Mouse (Mus musculus) hindbrain, embryonic 13.5 days (tissue): ENCODE data around the gene Xkr8. TPM values are rescaled to one million over a fixed set of nuclear protein-coding genes. Genes with fewer than 3 reads are reported as not detected.
"Not testable (repeated sequence)": the region's sequence is repeated elsewhere in the genome, so short reads cannot be mapped to it uniquely, and the experiment has no call there.

ENCODE experiments used
- ATAC-seq: fragments of 200-750 bp; cut with Nextera tagmentation; 2 replicates; pipeline ENCODE4 v1.8.0; 2017; ENCODE audit warnings: moderate TSS enrichment; ENCODE audit not compliant: low FRiP score
- H3K27ac ChIP-seq: fragments of 300-500 bp; sonication (generic); 2 replicates; pipeline ENCODE4 v1.5.1; 2015; ENCODE audit warnings: inconsistent platforms, mild to moderate bottlenecking, moderate library complexity
- H3K27me3 ChIP-seq: fragments of 300-500 bp; sonication (generic); 2 replicates; pipeline ENCODE4 v1.6.1; 2015; ENCODE audit warnings: mild to moderate bottlenecking, inconsistent platforms
- H3K36me3 ChIP-seq: fragments of 300-500 bp; sonication (generic); 2 replicates; pipeline ENCODE4 v1.6.1; 2015; ENCODE audit warnings: mild to moderate bottlenecking, inconsistent platforms
- H3K4me1 ChIP-seq: fragments of 300-500 bp; sonication (generic); replicated peaks from 2 replicates; pipeline ENCODE4 v1.6.1; 2015; ENCODE audit warnings: inconsistent platforms
- H3K4me2 ChIP-seq: fragments of 300-500 bp; sonication (generic); 2 replicates; pipeline ENCODE4 v1.6.1; 2015; ENCODE audit warnings: inconsistent platforms, mild to moderate bottlenecking, moderate library complexity
- H3K4me3 ChIP-seq: fragments of 300-500 bp; sonication (generic); 2 replicates; pipeline ENCODE4 v1.5.1; 2015; ENCODE audit warnings: mild to moderate bottlenecking, inconsistent platforms
- H3K9ac ChIP-seq: fragments of 300-500 bp; sonication (generic); 2 replicates; pipeline ENCODE4 v1.6.1; 2015; ENCODE audit warnings: mild to moderate bottlenecking, inconsistent platforms
- H3K9me3 ChIP-seq: fragments of 300-500 bp; sonication (generic); 2 replicates; pipeline ENCODE4 v1.6.1; 2016; ENCODE audit warnings: inconsistent platforms
- WGBS: fragments of 180-500 bp; shearing (Covaris S2); methylation state at CpG from one replicate; pipeline ENCODE4 v1.1.7; 2015; 5-methylcytosine and 5-hydroxymethylcytosine counted together
- polyA plus RNA-seq: library from polyadenylated mRNA; unstranded; fragments of >200 nt; fragmentation: Nextera tagmentation; extraction: Ambion mirVana; gene quantifications from 2 replicates; pipeline ENCODE4 v1.2.1, GENCODE M21; 2015

Xkr8 gene
- polyA plus RNA-seq: 5.0 and 6.1 TPM in 2 replicates

- 3% methylated on average over 34 of the region's 34 CpGs for WGBS
- ATAC-seq: peak; percentile 95
- Histone ChIP-seq H3K4me3 (peak within 1 kb of the TSS; percentile 62), H3K4me1 (peaks cover 11% of the 10 kb centered on the region), H3K9ac (peak within 1 kb of the TSS; percentile 80), H3K9me3 (no peaks in the 10 kb centered on the region), H3K36me3 (peaks cover 12% of the 10 kb centered on the region), H3K27me3 (no peaks in the 10 kb centered on the region), H3K4me2 (peak within 1 kb of the TSS; percentile 87), H3K27ac (peak within 1 kb of the TSS; percentile 50; the same call in 1 of the 2 replicates)
Measured at GRCm38 (mm10) chr4:132732148-132732684, at the start of gene Xkr8. Gene Xkr8 (minus strand): TSS chr4:132732546.

- H3K4me2 ChIP-seq: no peak overlapping the region
- ATAC-seq: no peak
- H3K4me3 ChIP-seq: no peak overlapping the region
- H3K27ac ChIP-seq: no peak overlapping the region
- no peaks in the 10 kb centered on the region for H3K4me1 ChIP-seq
- H3K27me3 ChIP-seq: no peaks in the 10 kb centered on the region
- peaks cover 49% of the 10 kb centered on the region for H3K36me3 ChIP-seq
- H3K9me3 ChIP-seq: no peaks in the 10 kb centered on the region
- WGBS: 94% methylated on average over 4 of the region's 4 CpGs
- no peak overlapping the region for H3K9ac ChIP-seq
Measured at GRCm38 (mm10) chr4:132780288-132780687, 47.9 kb upstream of the Xkr8 start.

GRCm38 (mm10) chr4:132778562-132779201 lies 46.3 kb upstream of the Xkr8 start:
- H3K4me3 ChIP-seq: no peak overlapping the region
- no peak for ATAC-seq
- no peaks in the 10 kb centered on the region for H3K9me3 ChIP-seq
- H3K4me2 ChIP-seq: no peak overlapping the region
- WGBS: 94% methylated on average over 6 of the region's 6 CpGs
- no peaks in the 10 kb centered on the region for H3K27me3 ChIP-seq
- H3K36me3 ChIP-seq: peaks cover 64% of the 10 kb centered on the region
- no peaks in the 10 kb centered on the region for H3K4me1 ChIP-seq
- no peak overlapping the region for H3K9ac ChIP-seq
- no peak overlapping the region for H3K27ac ChIP-seq

GRCm38 (mm10) chr4:132776764-132777163 lies 44.4 kb upstream of the Xkr8 start:
- no peak overlapping the region for H3K4me2 ChIP-seq
- no peaks in the 10 kb centered on the region for H3K4me1 ChIP-seq
- H3K27me3 ChIP-seq: no peaks in the 10 kb centered on the region
- 87% methylated on average over 4 of the region's 5 CpGs for WGBS
- no peak overlapping the region for H3K9ac ChIP-seq
- H3K9me3 ChIP-seq: no peaks in the 10 kb centered on the region
- ATAC-seq: no peak
- peaks cover 80% of the 10 kb centered on the region for H3K36me3 ChIP-seq
- no peak overlapping the region for H3K4me3 ChIP-seq
- no peak overlapping the region for H3K27ac ChIP-seq

- H3K36me3 ChIP-seq: peaks cover 76% of the 10 kb centered on the region
- H3K4me3 ChIP-seq: no peak overlapping the region
- no peaks in the 10 kb centered on the region for H3K9me3 ChIP-seq
- no peak overlapping the region for H3K4me2 ChIP-seq
- ATAC-seq: no peak
- no peak overlapping the region for H3K27ac ChIP-seq
- 84% methylated on average over 3 of the region's 3 CpGs for WGBS
- H3K27me3 ChIP-seq: no peaks in the 10 kb centered on the region
- H3K4me1 ChIP-seq: no peaks in the 10 kb centered on the region
- no peak overlapping the region for H3K9ac ChIP-seq
Measured at GRCm38 (mm10) chr4:132774905-132775304, 42.6 kb upstream of the Xkr8 start.

- no peak for ATAC-seq
- Histone ChIP-seq H3K4me2 (no peak overlapping the region), H3K27me3 (no peaks in the 10 kb centered on the region), H3K36me3 (peaks cover 48% of the 10 kb centered on the region), H3K27ac (no peak overlapping the region), H3K9ac (no peak overlapping the region), H3K4me1 (peaks cover 11% of the 10 kb centered on the region), H3K4me3 (no peak overlapping the region), H3K9me3 (no peaks in the 10 kb centered on the region)
- 93% methylated on average over 9 of the region's 9 CpGs for WGBS
Measured at GRCm38 (mm10) chr4:132771776-132772175, 39.4 kb upstream of the Xkr8 start.

- Histone ChIP-seq H3K9ac (peak within 1 kb of the TSS; percentile 77), H3K9me3 (no peaks in the 10 kb centered on the region), H3K27ac (no peak within 1 kb of the TSS), H3K27me3 (no peaks in the 10 kb centered on the region), H3K4me3 (peak within 1 kb of the TSS; percentile 74), H3K4me1 (peaks cover 11% of the 10 kb centered on the region), H3K36me3 (peaks cover 15% of the 10 kb centered on the region), H3K4me2 (peak within 1 kb of the TSS; percentile 95)
- WGBS: under 1% methylated on average over 71 of the region's 71 CpGs
- peak; percentile 98 for ATAC-seq
Measured at GRCm38 (mm10) chr4:132767914-132768876, 35.8 kb upstream of the Xkr8 start, which contains the start of gene Rpa2. Gene Rpa2 (plus strand): TSS chr4:132768332.

- not testable (repeated sequence) for H3K27ac ChIP-seq, H3K4me2 ChIP-seq, H3K9me3 ChIP-seq, H3K4me1 ChIP-seq, H3K36me3 ChIP-seq, H3K9ac ChIP-seq, ATAC-seq, H3K4me3 ChIP-seq, H3K27me3 ChIP-seq
- WGBS: 85% methylated on average over 3 of the region's 3 CpGs
Measured at GRCm38 (mm10) chr4:132763125-132763524, 30.8 kb upstream of the Xkr8 start.

- WGBS: 79% methylated on average over 6 of the region's 6 CpGs
- H3K4me2 ChIP-seq: no peak overlapping the region
- no peaks in the 10 kb centered on the region for H3K9me3 ChIP-seq
- no peak overlapping the region for H3K9ac ChIP-seq
- H3K4me1 ChIP-seq: no peaks in the 10 kb centered on the region
- no peak overlapping the region for H3K27ac ChIP-seq
- H3K27me3 ChIP-seq: peaks cover 10% of the 10 kb centered on the region
- H3K4me3 ChIP-seq: no peak overlapping the region
- no peaks in the 10 kb centered on the region for H3K36me3 ChIP-seq
- no peak for ATAC-seq
Measured at GRCm38 (mm10) chr4:132762602-132763001, 30.3 kb upstream of the Xkr8 start.

GRCm38 (mm10) chr4:132760296-132760695 lies 27.9 kb upstream of the Xkr8 start:
- Histone ChIP-seq H3K4me1 (peaks cover 11% of the 10 kb centered on the region), H3K9me3 (no peaks in the 10 kb centered on the region), H3K9ac (no peak overlapping the region), H3K27ac (no peak overlapping the region), H3K36me3 (no peaks in the 10 kb centered on the region), H3K27me3 (peaks cover 30% of the 10 kb centered on the region), H3K4me2 (no peak overlapping the region), H3K4me3 (no peak overlapping the region)
- no peak for ATAC-seq
- WGBS: 76% methylated on average over 3 of the region's 3 CpGs

- Histone ChIP-seq H3K36me3 (no peaks in the 10 kb centered on the region), H3K27ac (no peak overlapping the region), H3K4me3 (no peak overlapping the region), H3K9ac (no peak overlapping the region), H3K4me1 (peaks cover 11% of the 10 kb centered on the region), H3K27me3 (peaks cover 33% of the 10 kb centered on the region), H3K9me3 (no peaks in the 10 kb centered on the region), H3K4me2 (peak overlapping the region; percentile 72; the same call in 1 of the 2 replicates)
- 87% methylated on average over 7 of the region's 7 CpGs for WGBS
- no peak for ATAC-seq
Measured at GRCm38 (mm10) chr4:132757633-132758351, 25.4 kb upstream of the Xkr8 start.

GRCm38 (mm10) chr4:132756974-132757373 lies 24.6 kb upstream of the Xkr8 start, which contains the start of gene Smpdl3b:
Gene Smpdl3b (minus strand): TSS chr4:132757252.
- under 1% methylated on average over 22 of the region's 22 CpGs for WGBS
- no peak within 1 kb of the TSS for H3K27ac ChIP-seq
- H3K27me3 ChIP-seq: peaks cover 33% of the 10 kb centered on the region
- H3K36me3 ChIP-seq: no peaks in the 10 kb centered on the region
- no peaks in the 10 kb centered on the region for H3K9me3 ChIP-seq
- ATAC-seq: peak; percentile 52; the same call in 1 of the 2 replicates
- H3K4me2 ChIP-seq: peak within 1 kb of the TSS; percentile 72
- peak within 1 kb of the TSS; percentile 61 for H3K9ac ChIP-seq
- peaks cover 11% of the 10 kb centered on the region for H3K4me1 ChIP-seq
- H3K4me3 ChIP-seq: peak within 1 kb of the TSS; percentile 40
